Mouse (Mus musculus): ENCODE results near the gene Olfr1295.

The Olfr1295 gene

GRCm38 (mm10) chr2:111569581-111569980 is at the start of gene Olfr1295:
TSS of gene Olfr1295 (minus strand) at chr2:111569681.
- no peak for DNase-seq (ENCODE audit: low read depth, low spot score)

- DNase-seq (ENCODE audit: low read depth, low spot score) = no peak
Observed at GRCm38 (mm10) chr2:111540191-111540590, 29.3 kb downstream of the Olfr1295 start, which contains the start of gene Olfr1294. TSS of gene Olfr1294 (minus strand) at chr2:111540291.

DNA sequence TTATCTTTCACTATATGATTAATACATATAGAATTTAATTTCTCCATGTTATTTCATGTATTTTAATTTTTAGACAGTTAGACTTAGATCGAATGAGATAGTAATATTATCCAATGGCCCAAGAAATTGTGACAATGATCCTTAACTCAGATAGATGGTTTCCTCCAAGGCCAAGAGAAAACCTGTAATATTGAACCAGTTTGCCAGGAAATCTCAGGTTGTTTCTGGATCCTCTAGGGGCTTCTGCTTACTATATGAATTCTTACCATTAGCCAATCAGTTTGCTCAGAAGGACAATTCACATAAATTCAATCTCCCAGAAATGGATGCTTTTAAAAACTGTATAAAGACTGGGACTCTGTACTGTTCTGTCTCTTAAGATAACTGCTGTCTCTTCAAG is 44.6 kb downstream of the Olfr1295 start, which contains the start of gene Olfr1293-ps:
Olfr1293-ps (plus strand) TSS at position 301 of the 400 bp plus-strand sequence.
- DNase-seq (ENCODE audit: low read depth, low spot score) = no peak

DNA sequence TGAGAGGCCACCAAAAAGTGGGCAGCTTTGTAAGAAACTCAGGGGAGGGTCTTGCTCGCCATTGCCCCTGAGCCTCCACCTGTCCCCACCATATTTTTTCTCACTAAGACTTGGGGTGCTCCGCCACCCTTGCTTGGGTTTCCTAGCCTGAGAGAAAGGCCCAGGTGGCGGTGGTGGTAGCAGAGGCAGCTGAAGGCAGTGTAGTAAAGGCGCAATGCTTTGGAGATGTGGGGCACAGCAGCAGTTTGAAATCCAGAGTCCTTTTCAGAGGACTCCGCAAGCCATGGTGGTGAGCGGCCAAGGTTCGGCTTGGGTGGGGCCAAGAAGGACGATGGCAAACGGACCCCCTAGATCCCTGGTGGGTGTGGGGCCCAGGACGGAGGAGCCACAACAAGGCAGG is 52.0 kb downstream of the Olfr1295 start:
- DNase-seq (ENCODE audit: low read depth, low spot score) = no peak
